Mouse (Mus musculus) cerebellum, adult 8-10 months (tissue): Measurements from ENCODE around the gene Mettl1.

Source experiments
- DNase-seq: peaks from one replicate; pipeline ENCODE4 v3.0.0; 2022

The Mettl1 gene

GRCm38 (mm10) chr10:127041274-127041766, at the start of gene Mettl1, which contains the start of gene Eef1akmt3:
TSS of gene Mettl1 (plus strand) at chr10:127041414.
TSS of gene Eef1akmt3 (minus strand) at chr10:127041513.
- no peak for DNase-seq

- DNase-seq = no peak
Observed at GRCm38 (mm10) chr10:126991676-126992075, 49.5 kb upstream of the Mettl1 start.

- no peak for DNase-seq
Observed at GRCm38 (mm10) chr10:126993621-126994020, 47.6 kb upstream of the Mettl1 start.

DNA sequence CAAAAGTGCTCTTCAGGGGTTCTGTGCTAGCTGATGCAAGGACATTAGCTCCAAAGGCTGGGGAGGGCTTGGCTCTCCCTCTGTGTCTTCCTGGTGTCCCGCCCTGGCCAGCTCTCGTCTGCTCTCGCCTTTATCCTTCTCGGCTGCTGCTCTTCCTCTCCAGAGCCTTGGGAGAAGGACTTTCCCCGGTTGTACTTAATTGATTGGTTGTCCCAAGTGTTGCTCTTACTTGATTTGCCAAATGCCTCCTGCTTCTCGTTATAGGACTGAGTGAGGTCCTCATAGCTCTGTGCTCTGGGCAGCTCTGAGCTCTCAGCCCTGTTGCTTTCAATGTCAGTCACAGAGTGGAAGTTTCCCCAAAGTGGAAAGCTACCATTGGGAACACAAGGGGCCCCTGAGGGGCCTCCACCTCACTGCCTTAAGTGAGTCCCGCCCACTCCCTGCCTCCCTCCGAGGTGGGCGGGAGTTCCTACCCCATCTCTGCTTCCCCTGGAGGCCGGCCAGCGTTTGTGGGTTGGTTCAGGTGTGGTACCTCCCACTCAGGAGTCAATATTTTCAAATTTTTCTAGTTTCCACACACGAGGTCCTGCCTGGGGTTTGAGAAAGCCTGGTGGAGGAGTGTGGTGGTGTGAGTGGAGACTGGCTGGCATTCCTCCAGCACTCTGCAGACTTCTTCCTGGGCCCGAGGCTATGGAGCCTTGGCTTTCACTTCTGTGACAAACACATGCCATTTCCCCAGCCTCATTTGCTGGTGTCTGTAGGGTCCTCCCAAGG, 43.7 kb upstream of the Mettl1 start:
- DNase-seq = no peak

- DNase-seq = no peak
Observed at GRCm38 (mm10) chr10:127000529-127000928, 40.7 kb upstream of the Mettl1 start, which contains the start of gene Avil. TSS of gene Avil (plus strand) at chr10:127000709.

- no peak for DNase-seq
Observed at GRCm38 (mm10) chr10:127001297-127001696, 39.9 kb upstream of the Mettl1 start.

DNA sequence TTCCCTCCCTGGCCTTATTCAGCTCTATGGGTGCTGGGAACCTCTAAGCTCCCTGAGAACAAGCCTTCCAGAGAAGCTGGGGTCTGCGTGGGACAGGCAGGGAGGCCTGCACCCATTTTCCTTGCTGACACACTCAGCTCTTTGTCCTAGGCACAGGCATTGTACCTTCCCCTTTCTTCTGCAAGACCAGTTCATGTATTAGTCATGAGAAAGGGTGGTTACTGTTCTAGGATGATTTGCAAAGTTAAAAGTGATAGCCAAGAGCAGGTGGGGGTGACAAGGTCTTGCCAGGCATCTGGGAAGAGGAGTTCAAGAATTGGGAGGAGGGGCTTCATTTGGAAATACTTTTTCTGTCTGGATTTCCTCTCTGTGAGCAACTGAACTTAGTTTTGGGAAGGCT, 39.2 kb upstream of the Mettl1 start:
- DNase-seq = no peak

GRCm38 (mm10) chr10:127002765-127003164, 38.4 kb upstream of the Mettl1 start:
- DNase-seq = no peak

DNA sequence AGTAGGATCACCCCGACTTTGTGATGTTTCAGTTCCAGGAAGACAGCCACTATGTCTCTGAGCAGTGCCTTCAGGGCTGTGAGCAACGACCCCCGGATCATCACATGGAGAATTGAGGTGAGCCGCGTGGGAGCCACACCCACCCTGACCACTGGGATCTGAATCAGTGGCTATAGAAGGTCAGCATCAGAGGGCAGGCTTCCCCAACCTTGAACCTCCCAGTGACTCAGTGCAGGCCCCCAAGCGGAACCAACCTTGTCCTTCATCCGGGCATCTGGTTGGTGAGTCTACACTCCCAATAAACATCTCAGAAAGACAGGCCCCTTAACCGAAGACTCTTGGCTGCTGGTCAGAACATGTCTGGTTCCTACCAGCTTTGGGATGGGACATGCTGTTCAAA, 37.9 kb upstream of the Mettl1 start:
- DNase-seq = no peak

GRCm38 (mm10) chr10:127003806-127004205, 37.4 kb upstream of the Mettl1 start:
- no peak for DNase-seq

DNA sequence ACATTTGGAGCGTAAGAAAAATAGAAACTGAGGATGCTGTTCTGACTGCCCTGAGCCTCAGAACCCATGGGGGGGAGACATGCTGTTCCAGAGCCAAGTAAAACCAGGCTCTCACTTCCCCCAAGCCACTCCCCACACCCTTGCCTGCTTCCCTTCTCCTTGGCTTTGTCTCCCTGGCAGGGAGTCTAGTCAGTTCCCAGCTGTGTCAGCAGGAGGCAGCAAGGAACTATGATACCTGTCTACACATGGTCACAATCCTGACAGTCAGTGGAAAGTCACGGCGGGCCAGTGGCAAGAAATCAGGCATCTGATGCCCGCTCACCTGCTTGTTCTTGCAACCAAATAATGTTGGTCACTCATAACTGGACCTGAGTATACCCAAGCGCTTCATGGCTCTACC, 24.7 kb upstream of the Mettl1 start:
- DNase-seq = no peak

- DNase-seq = no peak
Observed at GRCm38 (mm10) chr10:127017071-127017470, 24.1 kb upstream of the Mettl1 start.

GRCm38 (mm10) chr10:127018422-127018821, 22.8 kb upstream of the Mettl1 start:
- DNase-seq = no peak

- peak; percentile 94 for DNase-seq
Observed at GRCm38 (mm10) chr10:127030336-127031296, 10.6 kb upstream of the Mettl1 start, which contains the start of gene Tsfm. TSS of gene Tsfm (minus strand) at chr10:127030840.

DNA sequence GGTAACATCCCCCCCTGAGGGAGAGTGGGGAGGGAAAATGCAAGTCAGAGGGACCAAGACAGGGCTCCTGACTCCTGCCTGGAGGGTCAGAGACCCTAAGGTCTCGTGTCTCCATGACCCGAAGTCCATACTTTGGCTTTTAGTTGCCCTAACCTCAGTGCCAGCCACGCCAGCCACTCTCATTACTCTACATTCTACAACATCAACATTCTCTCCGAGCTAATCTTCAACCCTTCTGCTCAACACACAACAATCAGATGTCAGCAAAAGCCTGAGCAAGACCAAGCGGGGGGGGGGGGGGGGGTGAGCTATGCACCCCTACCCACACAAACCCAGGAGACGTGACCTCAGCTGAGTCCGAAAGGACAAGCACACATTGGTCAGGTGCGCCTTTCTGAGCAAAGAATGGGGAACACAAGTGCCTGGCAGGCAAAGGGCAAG, 7.9 kb upstream of the Mettl1 start:
- DNase-seq = no peak

- DNase-seq = no peak
Observed at GRCm38 (mm10) chr10:127036273-127036672, 4.9 kb upstream of the Mettl1 start.

GRCm38 (mm10) chr10:127037641-127038040, 3.6 kb upstream of the Mettl1 start:
- DNase-seq = no peak

GRCm38 (mm10) chr10:127040569-127041214, 522 bp upstream of the Mettl1 start:
- DNase-seq = peak; percentile 42

- peak; percentile 89 for DNase-seq
Observed at GRCm38 (mm10) chr10:127041774-127042338, 642 bp downstream of the Mettl1 start.

GRCm38 (mm10) chr10:127042468-127043115, 1.4 kb downstream of the Mettl1 start:
- DNase-seq = no peak

- no peak for DNase-seq
Observed at GRCm38 (mm10) chr10:127043187-127043586, 2.0 kb downstream of the Mettl1 start.

- DNase-seq = no peak
Observed at GRCm38 (mm10) chr10:127047954-127048353, 6.7 kb downstream of the Mettl1 start, which contains the start of gene Cyp27b1. TSS of gene Cyp27b1 (plus strand) at chr10:127048250.
